Mouse (Mus musculus) CH12.LX (cell line): ENCODE results near the gene Gm20716. TPM values are rescaled to one million over a fixed set of nuclear protein-coding genes. Genes with fewer than 3 reads are reported as not detected.

Experiments used
- DNase-seq: peaks from one replicate; pipeline ENCODE4 v3.0.0-alpha.2; 2013; ENCODE audit errors: extremely low read depth
- H3K27ac ChIP-seq: 2 replicates; pipeline ENCODE4 v1.5.1; 2012; ENCODE audit warnings: low read depth, mild to moderate bottlenecking, control low read depth, moderate library complexity; ENCODE audit not compliant: insufficient read depth
- H3K27me3 ChIP-seq: replicated peaks from 2 replicates; pipeline ENCODE3; 2012; ENCODE audit warnings: inconsistent platforms
- H3K36me3 ChIP-seq, 2 experiments: replicated peaks in 1 of 2; 2 replicates each; pipeline versions ENCODE3 to v1.6.1; 2012; ENCODE audit warnings: inconsistent platforms in 1 of 2, low read length in 1 of 2, mild to moderate bottlenecking in 1 of 2, mixed read lengths in 1 of 2, moderate library complexity in 1 of 2; ENCODE audit not compliant: control insufficient read depth in 1 of 2, insufficient read depth in 1 of 2
- H3K4me1 ChIP-seq, 2 experiments: 2 replicates each; pipeline ENCODE4 v1.6.1; 2012; ENCODE audit warnings: inconsistent platforms in 1 of 2, moderate library complexity in 1 of 2; ENCODE audit not compliant: insufficient read depth in 2 of 2, control insufficient read depth in 1 of 2
- H3K4me2 ChIP-seq: 2 replicates; pipeline ENCODE4 v1.6.1; 2012; ENCODE audit warnings: low read depth, mild to moderate bottlenecking, control low read depth; ENCODE audit not compliant: poor library complexity, insufficient read depth, severe bottlenecking
- H3K4me3 ChIP-seq, 3 experiments: fragments of 150-350 bp in 1 of 3; sonication (generic) in 1 of 3; replicated peaks in 1 of 3; 2 replicates each; pipeline versions ENCODE3 to v1.5.1; 2011 to 2012; ENCODE audit warnings: low read depth in 2 of 3, low read length in 2 of 3, mild to moderate bottlenecking in 2 of 3, moderate library complexity in 2 of 3, control low read depth in 1 of 3, improper control_type of control experiment in 1 of 3, inconsistent platforms in 1 of 3, mixed read lengths in 1 of 3; ENCODE audit not compliant: poor library complexity in 1 of 3
- H3K79me2 ChIP-seq: replicated peaks from 2 replicates; pipeline ENCODE4 v1.6.1; 2012; ENCODE audit warnings: mild to moderate bottlenecking, moderate library complexity; ENCODE audit not compliant: control insufficient read depth, poor library complexity, insufficient read depth, severe bottlenecking; ENCODE audit errors: extremely low read depth
- H3K9ac ChIP-seq: 2 replicates; pipeline ENCODE4 v1.6.1; 2012; ENCODE audit warnings: low read depth, mild to moderate bottlenecking, control low read depth, moderate library complexity; ENCODE audit not compliant: insufficient read depth
- H3K9me3 ChIP-seq: replicated peaks from 2 replicates; pipeline ENCODE3; 2012; ENCODE audit warnings: low read length, inconsistent platforms, mixed read lengths
- CTCF ChIP-seq, 2 experiments: IDR thresholded peaks in 1 of 2; conservative IDR thresholded peaks in 1 of 2; 2 replicates each; pipeline ENCODE4 v1.5.1; 2011 to 2012; ENCODE audit warnings: low read depth in 2 of 2, low read length in 2 of 2, improper control_type of control experiment in 1 of 2, inconsistent platforms in 1 of 2, mild to moderate bottlenecking in 1 of 2, moderate library complexity in 1 of 2
- ELF1 ChIP-seq: IDR thresholded peaks from 2 replicates; pipeline ENCODE4 v1.6.1; 2014; ENCODE audit warnings: low read depth, mild to moderate bottlenecking, inconsistent platforms, low read length, improper control_type of control experiment
- ETS1 ChIP-seq: conservative IDR thresholded peaks from 2 replicates; pipeline ENCODE4 v1.6.1; 2012; ENCODE audit warnings: low read depth, mild to moderate bottlenecking, inconsistent platforms, low read length, improper control_type of control experiment, moderate library complexity
- HCFC1 ChIP-seq: IDR thresholded peaks from 2 replicates; pipeline ENCODE4 v1.6.1; 2012; ENCODE audit warnings: low read depth, mild to moderate bottlenecking, inconsistent platforms, low read length, improper control_type of control experiment
- IRF4 ChIP-seq: IDR thresholded peaks from 2 replicates; pipeline ENCODE4 v1.6.1; 2014; ENCODE audit warnings: low read depth, mild to moderate bottlenecking, inconsistent platforms, low read length, improper control_type of control experiment
- JUN ChIP-seq: IDR thresholded peaks from 2 replicates; pipeline ENCODE4 v1.6.1; 2011; ENCODE audit warnings: low read depth, mild to moderate bottlenecking, low read length, improper control_type of control experiment, moderate library complexity; ENCODE audit not compliant: insufficient read depth
- KAT2A ChIP-seq: IDR thresholded peaks from 2 replicates; pipeline ENCODE4 v1.6.1; 2012; ENCODE audit warnings: low read length, improper control_type of control experiment, inconsistent platforms; ENCODE audit not compliant: insufficient replicate concordance
- MAX ChIP-seq: IDR thresholded peaks from 2 replicates; pipeline ENCODE4 v1.6.1; 2011; ENCODE audit warnings: low read length, improper control_type of control experiment
- MAZ ChIP-seq: IDR thresholded peaks from 2 replicates; pipeline ENCODE4 v1.6.1; 2012; ENCODE audit warnings: low read depth, mild to moderate bottlenecking, inconsistent platforms, low read length, improper control_type of control experiment, moderate library complexity
- MEF2A ChIP-seq: IDR thresholded peaks from 2 replicates; pipeline ENCODE4 v1.6.1; 2014; ENCODE audit warnings: low read depth, mild to moderate bottlenecking, inconsistent platforms, low read length, improper control_type of control experiment, borderline replicate concordance
- NELFE ChIP-seq: IDR thresholded peaks from 2 replicates; pipeline ENCODE4 v1.6.1; 2011; ENCODE audit warnings: low read depth, low read length, improper control_type of control experiment
- PAX5 ChIP-seq: IDR thresholded peaks from 2 replicates; pipeline ENCODE4 v1.6.1; 2012; ENCODE audit warnings: low read length, inconsistent platforms, mixed read lengths
- POLR2A ChIP-seq: IDR thresholded peaks from 2 replicates; pipeline ENCODE4 v1.6.1; 2011; ENCODE audit warnings: low read depth, mild to moderate bottlenecking, improper control_type of control experiment, low read length
- POLR2AphosphoS2 ChIP-seq: IDR thresholded peaks from 2 replicates; pipeline ENCODE4 v1.6.1; 2011; ENCODE audit warnings: low read depth, low read length, improper control_type of control experiment
- RCOR1 ChIP-seq: conservative IDR thresholded peaks from 2 replicates; pipeline ENCODE4 v1.6.1; 2012; ENCODE audit warnings: low read depth, mild to moderate bottlenecking, inconsistent platforms, low read length, improper control_type of control experiment
- SIN3A ChIP-seq: IDR thresholded peaks from 2 replicates; pipeline ENCODE4 v1.6.1; 2012; ENCODE audit warnings: low read length, improper control_type of control experiment, inconsistent platforms
- SMC3 ChIP-seq: IDR thresholded peaks from 2 replicates; pipeline ENCODE4 v1.6.1; 2011; ENCODE audit warnings: low read depth, low read length, improper control_type of control experiment
- TBP ChIP-seq: conservative IDR thresholded peaks from 2 replicates; pipeline ENCODE4 v1.6.1; 2011; ENCODE audit warnings: low read depth, low read length, improper control_type of control experiment
- UBTF ChIP-seq: IDR thresholded peaks from 2 replicates; pipeline ENCODE4 v1.6.1; 2012; ENCODE audit warnings: low read depth, mild to moderate bottlenecking, inconsistent platforms, low read length, improper control_type of control experiment, moderate library complexity
- USF1 ChIP-seq: IDR thresholded peaks from 2 replicates; pipeline ENCODE4 v1.6.1; 2014; ENCODE audit warnings: low read depth, mild to moderate bottlenecking, inconsistent platforms, low read length, improper control_type of control experiment
- ZC3H11A ChIP-seq: IDR thresholded peaks from 2 replicates; pipeline ENCODE4 v1.6.1; 2012; ENCODE audit warnings: low read depth, mild to moderate bottlenecking, inconsistent platforms, low read length, improper control_type of control experiment
- ZKSCAN1 ChIP-seq: IDR thresholded peaks from 2 replicates; pipeline ENCODE4 v1.6.1; 2012; ENCODE audit warnings: low read depth, inconsistent platforms, low read length, improper control_type of control experiment, borderline replicate concordance
- ZMIZ1 ChIP-seq: IDR thresholded peaks from 2 replicates; pipeline ENCODE4 v1.6.1; 2012; ENCODE audit warnings: low read depth, mild to moderate bottlenecking, inconsistent platforms, low read length, improper control_type of control experiment
- dilution Hi-C: fragments of 300-500 bp; cut with MboI; formaldehyde crosslinking; loops from 2 replicates; pipeline ENCODE4 v1.14.3; 2020; ENCODE audit warnings: low sequenced_read_pairs; ENCODE audit not compliant: extremely low pct_unique_long_range_greater_than_20kb, extremely low pct_ligation_motif_present
- in situ Hi-C: fragments of 300-500 bp; cut with MboI; formaldehyde crosslinking; loops from 3 replicates; pipeline ENCODE4 v1.14.3; 2019; ENCODE audit warnings: low sequenced_read_pairs, low pct_ligation_motif_present, low pct_unique_long_range_greater_than_20kb, mixed read lengths
- polyA plus RNA-seq: library from polyadenylated mRNA; unstranded; fragments of >175 nt; gene quantifications from 2 replicates; pipeline ENCODE4 v1.2.1, GENCODE M21; 2012; ENCODE audit warnings: low read depth; ENCODE audit not compliant: insufficient read length
- total RNA-seq, 2 experiments: library from RNA; depleted of rRNA; stranded (reverse); fragments of 300-350 nt in 1 of 2; fragments of >200 nt in 1 of 2; gene quantifications; 2 replicates each; pipeline ENCODE4 v1.2.3; 2012 to 2014

The Gm20716 gene
- total and polyA plus RNA-seq, 3 experiments = 27.8 to 34.8 (median 28.6) TPM

DNA sequence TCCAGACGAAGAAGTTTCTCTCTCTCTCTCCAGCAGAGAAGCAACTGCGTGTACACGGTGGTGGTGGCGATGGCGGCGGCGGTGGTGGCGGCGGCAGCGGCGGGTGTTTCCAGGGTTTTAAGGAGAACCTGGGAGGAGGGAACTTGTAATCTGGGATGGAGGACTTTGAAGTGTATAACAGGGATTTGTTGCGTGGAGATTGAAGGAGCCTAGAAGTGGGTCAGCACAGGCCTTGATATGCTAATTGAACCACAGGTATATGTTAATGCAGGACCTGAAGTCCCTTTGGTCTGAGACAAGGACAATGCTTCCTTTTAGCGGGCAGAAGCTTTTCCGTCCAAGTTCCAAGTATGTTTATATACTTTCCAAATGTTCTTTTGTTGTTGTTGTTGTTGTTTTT lies 73.8 kb downstream of the Gm20716 start:
- in situ Hi-C loops = no loop called here
- Histone ChIP-seq H3K9ac (no peak overlapping the region), H3K27ac (no peak overlapping the region), H3K36me3 (peaks cover 0 to 9% of the 10 kb centered on the region in 2 experiments), H3K79me2 (no peaks in the 10 kb centered on the region)
- no peak for DNase-seq
- dilution Hi-C loops = no loop called here
- TF ChIP-seq CTCF (conservative IDR thresholded peaks at IDR 0.05 in 1 of 2, IDR thresholded peaks at IDR 0.05 in 1 of 2; ENCODE audit: low read depth in 2 of 2, low read length in 2 of 2) = no peak
- TF ChIP-seq HCFC1 = no peak
- TF ChIP-seq PAX5 = no peak
- no peak for TF ChIP-seq SIN3A
- no peak for TF ChIP-seq ZMIZ1
- TF ChIP-seq RCOR1 = no peak
- TF ChIP-seq POLR2A = no peak
- TF ChIP-seq MAZ = no peak
- TF ChIP-seq UBTF = no peak
- no peak for TF ChIP-seq SMC3
- TF ChIP-seq ZKSCAN1 = no peak
- no peak for TF ChIP-seq MAX
- no peak for TF ChIP-seq ELF1
- TF ChIP-seq NELFE = no peak
- no peak for TF ChIP-seq MEF2A
- TF ChIP-seq POLR2AphosphoS2 = no peak
- TF ChIP-seq JUN = no peak
- TF ChIP-seq IRF4 = no peak
- no peak for TF ChIP-seq ETS1
- TF ChIP-seq, all 38 proteins: peak for 0
- Histone ChIP-seq H3K4me3 (no peak overlapping the region), H3K9me3 (no peaks in the 10 kb centered on the region), H3K27me3 (no peaks in the 10 kb centered on the region), H3K4me2 (no peak overlapping the region), H3K4me1 (peaks cover 8 to 32% of the 10 kb centered on the region in 2 experiments)

GRCm38 (mm10) chr2:168155666-168156065 lies 74.5 kb downstream of the Gm20716 start:
- no peak overlapping the region for H3K27ac ChIP-seq
- no peak overlapping the region for H3K4me2 ChIP-seq
- no peak overlapping the region for H3K9ac ChIP-seq
- in situ Hi-C loops = no loop called here
- no peak overlapping the region for H3K4me3 ChIP-seq
- no peaks in the 10 kb centered on the region for H3K9me3 ChIP-seq
- TF ChIP-seq ZMIZ1 (no peak), USF1 (no peak), ZC3H11A (no peak), IRF4 (no peak), RCOR1 (no peak), KAT2A (no peak), MAZ (no peak), TBP (no peak)
- H3K4me1 ChIP-seq = peaks cover 8 to 32% of the 10 kb centered on the region in 2 experiments
- DNase-seq = no peak
- peaks cover 0 to 12% of the 10 kb centered on the region in 2 experiments for H3K36me3 ChIP-seq
- H3K27me3 ChIP-seq = no peaks in the 10 kb centered on the region
- no peaks in the 10 kb centered on the region for H3K79me2 ChIP-seq
- dilution Hi-C loops = no loop called here
